Mouse (Mus musculus): ENCODE data around the gene Tyw3. TPM values are rescaled to one million over a fixed set of nuclear protein-coding genes. Genes with fewer than 3 reads are reported as not detected.

The Tyw3 gene
- polyA plus RNA-seq, 1 experiment from 2014 or later: 16.0 TPM

DNA sequence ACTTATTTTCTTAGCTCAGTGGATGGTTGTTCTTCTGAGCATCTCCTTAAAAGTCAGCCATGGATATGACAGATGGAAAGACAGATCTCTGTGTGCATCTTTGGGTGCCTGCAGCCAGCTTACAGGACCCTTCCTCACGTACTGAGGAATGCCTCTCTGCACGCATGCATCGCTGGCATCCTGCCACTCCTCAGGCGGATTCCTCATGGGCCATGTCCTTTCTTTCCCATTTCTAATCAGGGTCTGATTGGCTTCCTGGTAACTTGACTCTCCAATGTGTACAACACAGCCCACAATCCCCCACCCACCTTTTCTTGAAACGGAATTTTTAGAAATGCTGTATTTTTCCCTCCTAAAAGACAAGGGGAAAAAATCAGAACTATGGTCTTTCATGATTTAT, 67.9 kb downstream of the Tyw3 start:
- Histone ChIP-seq H3K4me2 (no peak overlapping the region), H3K9me3 (no peaks in the 10 kb centered on the region), H3K4me1 (replicated peaks) (0 out of 2 replicates have a peak, but pooled peaks cover 5% of the 10 kb centered on the region), H3K36me3 (no peaks in the 10 kb centered on the region), H3K4me3 (replicated peaks) (no peak overlapping the region), H3K27ac (no peak overlapping the region), H3K9ac (replicated peaks) (no peak overlapping the region), H3K27me3 (peaks cover 8% of the 10 kb centered on the region; the same call in 1 of the 2 replicates)
- no peak for ATAC-seq (ENCODE audit: insufficient number of reproducible peaks, insufficient read depth, low FRiP score, low TSS enrichment, low read depth)
- 57% methylated on average over 5 of the region's 5 CpGs for WGBS

DNA sequence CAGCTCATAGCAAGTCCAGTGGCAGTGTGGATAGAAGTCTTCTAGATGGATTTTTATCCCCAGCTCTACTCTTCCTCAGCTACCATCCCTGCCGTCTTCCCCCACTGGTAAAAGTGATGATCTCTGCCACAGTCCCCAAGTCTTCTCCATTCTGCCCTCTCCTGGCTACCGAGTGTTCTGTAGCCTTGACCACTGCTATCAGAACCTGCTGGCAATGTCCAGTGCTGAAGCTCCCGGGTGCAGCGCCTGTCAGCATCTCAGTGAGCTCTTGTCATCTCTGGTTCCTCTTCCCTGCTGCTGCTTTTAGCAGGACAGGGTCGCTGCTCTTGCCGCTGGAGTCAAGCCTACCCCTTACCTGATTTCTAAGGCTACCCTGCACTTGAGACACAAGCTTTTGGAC, 70.3 kb downstream of the Tyw3 start:
- no peak for ATAC-seq (ENCODE audit: insufficient number of reproducible peaks, insufficient read depth, low FRiP score, low TSS enrichment, low read depth)
- Histone ChIP-seq H3K4me2 (no peak overlapping the region), H3K4me3 (replicated peaks) (no peak overlapping the region), H3K27ac (no peak overlapping the region), H3K36me3 (no peaks in the 10 kb centered on the region), H3K9me3 (no peaks in the 10 kb centered on the region), H3K9ac (replicated peaks) (no peak overlapping the region), H3K4me1 (replicated peaks) (0 out of 2 replicates have a peak, but pooled peaks cover 5% of the 10 kb centered on the region), H3K27me3 (peaks cover 8% of the 10 kb centered on the region; the same call in 1 of the 2 replicates)
- 34% methylated on average over 6 of the region's 6 CpGs for WGBS

Other genes starting within 250 kb of the Tyw3 start
- gene Cryz, start 393 bp downstream of the Tyw3 start, polyA plus RNA-seq (2016; fragmentation: Nextera tagmentation; extraction: Ambion mirVana): 24.1 and 24.8 TPM in 2 replicates
- gene Erich3, start 66.8 kb upstream of the Tyw3 start, polyA plus RNA-seq (2016; fragmentation: Nextera tagmentation; extraction: Ambion mirVana): 0.15 TPM in 2 replicates